Mouse (Mus musculus) neural tube, embryonic 13.5 days (tissue): ENCODE data around the gene Cdcp1. TPM values are rescaled to one million over a fixed set of nuclear protein-coding genes. Genes with fewer than 3 reads are reported as not detected.

Experiments
- ATAC-seq: fragments of 200-750 bp; cut with Nextera tagmentation; 2 replicates; pipeline ENCODE4 v1.8.0; 2017; ENCODE audit warnings: low read depth, mild to moderate bottlenecking, moderate TSS enrichment, moderate library complexity
- H3K27ac ChIP-seq: fragments of 300-500 bp; sonication (generic); replicated peaks from 2 replicates; pipeline ENCODE4 v1.5.1; 2015; ENCODE audit warnings: moderate library complexity, mild to moderate bottlenecking, inconsistent platforms
- H3K27me3 ChIP-seq: fragments of 300-500 bp; sonication (generic); 2 replicates; pipeline ENCODE4 v1.6.1; 2015; ENCODE audit warnings: mild to moderate bottlenecking, inconsistent platforms
- H3K36me3 ChIP-seq: fragments of 300-500 bp; sonication (generic); 2 replicates; pipeline ENCODE4 v1.6.1; 2015; ENCODE audit warnings: mild to moderate bottlenecking, inconsistent platforms
- H3K4me1 ChIP-seq: fragments of 300-500 bp; sonication (generic); replicated peaks from 2 replicates; pipeline ENCODE4 v1.6.1; 2015; ENCODE audit warnings: inconsistent platforms
- H3K4me2 ChIP-seq: fragments of 300-500 bp; sonication (generic); 2 replicates; pipeline ENCODE4 v1.6.1; 2015; ENCODE audit warnings: inconsistent platforms, mild to moderate bottlenecking, moderate library complexity
- H3K4me3 ChIP-seq: fragments of 300-500 bp; sonication (generic); 2 replicates; pipeline ENCODE4 v1.5.1; 2015; ENCODE audit warnings: mild to moderate bottlenecking, inconsistent platforms
- H3K9ac ChIP-seq: fragments of 300-500 bp; sonication (generic); 2 replicates; pipeline ENCODE4 v1.6.1; 2015; ENCODE audit warnings: moderate library complexity, mild to moderate bottlenecking, inconsistent platforms
- H3K9me3 ChIP-seq: fragments of 300-500 bp; sonication (generic); 2 replicates; pipeline ENCODE4 v1.6.1; 2016; ENCODE audit warnings: inconsistent platforms
- WGBS: fragments of 180-500 bp; shearing (Covaris S2); methylation state at CpG from one replicate; pipeline ENCODE4 v1.1.7; 2015; 5-methylcytosine and 5-hydroxymethylcytosine counted together
- polyA plus RNA-seq: library from polyadenylated mRNA; unstranded; fragments of >200 nt; fragmentation: Nextera tagmentation; extraction: Ambion mirVana; gene quantifications from 2 replicates; pipeline ENCODE4 v1.2.1, GENCODE M21; 2015

The Cdcp1 gene
- polyA plus RNA-seq, 1 experiment from 2014 or later, result 0.10 TPM

- Histone ChIP-seq H3K27me3 (no peaks in the 10 kb centered on the region), H3K9ac (no peak overlapping the region), H3K4me1 (peaks cover 23% of the 10 kb centered on the region), H3K9me3 (peaks cover 14% of the 10 kb centered on the region), H3K4me3 (no peak overlapping the region), H3K4me2 (no peak overlapping the region), H3K36me3 (peaks cover 73% of the 10 kb centered on the region), H3K27ac (peak overlapping the region; percentile 66)
- no peak for ATAC-seq
- 86% methylated on average over 4 of the region's 4 CpGs for WGBS
Measured at GRCm38 (mm10) chr9:123139887-123140614, 75.8 kb downstream of the Cdcp1 start.

GRCm38 (mm10) chr9:123138891-123139474, 76.9 kb downstream of the Cdcp1 start:
- WGBS, result 45% methylated on average over 5 of the region's 5 CpGs
- Histone ChIP-seq H3K27ac (peak overlapping the region; percentile 66), H3K4me3 (no peak overlapping the region), H3K9ac (no peak overlapping the region), H3K4me2 (no peak overlapping the region), H3K36me3 (peaks cover 77% of the 10 kb centered on the region), H3K4me1 (peaks cover 23% of the 10 kb centered on the region), H3K9me3 (peaks cover 9% of the 10 kb centered on the region; the same call in 1 of the 2 replicates), H3K27me3 (no peaks in the 10 kb centered on the region)
- ATAC-seq, result peak; percentile 82

- H3K27ac ChIP-seq, result peak overlapping the region; percentile 7; the same call in 1 of the 2 replicates
- no peak overlapping the region for H3K4me2 ChIP-seq
- no peaks in the 10 kb centered on the region for H3K27me3 ChIP-seq
- no peak overlapping the region for H3K9ac ChIP-seq
- peaks cover 79% of the 10 kb centered on the region for H3K36me3 ChIP-seq
- 74% methylated on average over 7 of the region's 7 CpGs for WGBS
- H3K9me3 ChIP-seq, result no peaks in the 10 kb centered on the region
- H3K4me1 ChIP-seq, result peaks cover 23% of the 10 kb centered on the region
- no peak overlapping the region for H3K4me3 ChIP-seq
- ATAC-seq, result no peak
Measured at GRCm38 (mm10) chr9:123136953-123137682, 78.7 kb downstream of the Cdcp1 start.

- no peak for ATAC-seq
- Histone ChIP-seq H3K27me3 (no peaks in the 10 kb centered on the region), H3K4me3 (no peak overlapping the region), H3K9me3 (no peaks in the 10 kb centered on the region), H3K36me3 (peaks cover 99% of the 10 kb centered on the region), H3K9ac (no peak overlapping the region), H3K27ac (no peak overlapping the region), H3K4me2 (no peak overlapping the region), H3K4me1 (peaks cover 5% of the 10 kb centered on the region; the same call in 1 of the 2 replicates)
- 95% methylated on average over 3 of the region's 3 CpGs for WGBS
Measured at GRCm38 (mm10) chr9:123132994-123133393, 82.8 kb downstream of the Cdcp1 start.

GRCm38 (mm10) chr9:123127663-123128062, 88.2 kb downstream of the Cdcp1 start:
- Histone ChIP-seq H3K27ac (no peak overlapping the region), H3K9me3 (no peaks in the 10 kb centered on the region), H3K9ac (no peak overlapping the region), H3K4me1 (no peaks in the 10 kb centered on the region), H3K27me3 (no peaks in the 10 kb centered on the region), H3K4me3 (no peak overlapping the region), H3K36me3 (peaks cover 74% of the 10 kb centered on the region), H3K4me2 (no peak overlapping the region)
- WGBS, result 93% methylated on average over 6 of the region's 6 CpGs
- ATAC-seq, result no peak

- Histone ChIP-seq H3K9ac (no peak overlapping the region), H3K27me3 (no peaks in the 10 kb centered on the region), H3K4me3 (no peak overlapping the region), H3K4me1 (no peaks in the 10 kb centered on the region), H3K4me2 (no peak overlapping the region), H3K27ac (no peak overlapping the region), H3K9me3 (no peaks in the 10 kb centered on the region), H3K36me3 (peaks cover 73% of the 10 kb centered on the region)
- no peak for ATAC-seq
- 100% methylated on average over 2 of the region's 2 CpGs for WGBS
Measured at GRCm38 (mm10) chr9:123124413-123124981, 91.3 kb downstream of the Cdcp1 start.

GRCm38 (mm10) chr9:123123571-123124412, 92.0 kb downstream of the Cdcp1 start:
- H3K4me1 ChIP-seq, result no peaks in the 10 kb centered on the region
- ATAC-seq, result no peak
- no peaks in the 10 kb centered on the region for H3K9me3 ChIP-seq
- H3K9ac ChIP-seq, result no peak overlapping the region
- H3K36me3 ChIP-seq, result peaks cover 73% of the 10 kb centered on the region
- H3K27me3 ChIP-seq, result no peaks in the 10 kb centered on the region
- H3K4me3 ChIP-seq, result no peak overlapping the region
- no peak overlapping the region for H3K4me2 ChIP-seq
- 96% methylated on average over 6 of the region's 6 CpGs for WGBS
- no peak overlapping the region for H3K27ac ChIP-seq

- H3K4me1 ChIP-seq, result no peaks in the 10 kb centered on the region
- ATAC-seq, result no peak
- H3K9me3 ChIP-seq, result no peaks in the 10 kb centered on the region
- no peaks in the 10 kb centered on the region for H3K27me3 ChIP-seq
- no peak overlapping the region for H3K27ac ChIP-seq
- H3K4me2 ChIP-seq, result no peak overlapping the region
- WGBS, result 89% methylated on average over 3 of the region's 3 CpGs
- peaks cover 68% of the 10 kb centered on the region for H3K36me3 ChIP-seq
- no peak overlapping the region for H3K9ac ChIP-seq
- no peak overlapping the region for H3K4me3 ChIP-seq
Measured at GRCm38 (mm10) chr9:123123017-123123416, 92.8 kb downstream of the Cdcp1 start.

Other genes with a start within 250 kb of the Cdcp1 start
- 22.9 and 27.7 TPM in 2 replicates for gene Tmem42, start 194.7 kb downstream of the Cdcp1 start, polyA plus RNA-seq
- 0.49 and 0.72 TPM in 2 replicates for gene Tgm4, start 181.3 kb downstream of the Cdcp1 start, polyA plus RNA-seq
- gene Zdhhc3, start 102.8 kb downstream of the Cdcp1 start, polyA plus RNA-seq, result 74.5 and 78.1 TPM in 2 replicates
- gene Exosc7, start 102.8 kb downstream of the Cdcp1 start, polyA plus RNA-seq, result 69.4 and 81.3 TPM in 2 replicates
- gene Clec3b, start 65.1 kb downstream of the Cdcp1 start, polyA plus RNA-seq, result 0.51 and 0.99 TPM in 2 replicates
- gene Tmem158, start 44.7 kb upstream of the Cdcp1 start, polyA plus RNA-seq, result 26.5 and 33.5 TPM in 2 replicates
- 828 and 850 TPM in 2 replicates for gene Lars2, start 150.9 kb upstream of the Cdcp1 start, polyA plus RNA-seq